Mouse (Mus musculus): ENCODE data around the gene Sdk1.

DNA sequence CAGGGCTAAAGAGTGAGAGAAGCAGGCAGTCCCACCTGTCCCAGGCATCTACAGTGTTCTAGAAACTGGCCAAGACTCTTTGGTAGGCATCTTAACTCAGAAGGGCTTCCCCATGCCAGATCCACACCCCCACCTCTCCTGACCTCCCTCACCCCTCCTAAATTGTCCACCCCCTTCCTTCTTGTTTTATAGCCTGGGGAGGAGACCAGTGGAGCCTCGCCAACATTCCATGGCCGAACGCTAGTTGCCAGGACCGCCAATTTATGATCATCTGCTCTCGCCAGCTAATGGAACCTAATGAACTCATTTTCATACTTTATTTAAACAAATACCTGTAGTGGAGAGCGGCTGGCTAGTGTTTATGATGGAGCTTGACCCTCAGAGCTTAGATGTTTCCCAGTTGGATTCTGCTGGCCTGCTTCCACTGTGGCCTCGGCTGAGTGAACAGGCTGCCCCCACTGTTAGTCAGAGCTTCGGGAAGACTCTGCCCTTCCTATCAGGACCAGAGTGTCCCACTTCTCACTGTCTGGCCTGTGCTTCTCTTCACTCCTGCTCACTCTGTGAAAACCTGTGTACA is 800.0 kb downstream of the Sdk1 start:
- TF ChIP-seq CTCF (IDR thresholded peaks at IDR 0.05; ENCODE audit: low read depth, low read length): no peak
- TF ChIP-seq POLR2A (IDR thresholded peaks at IDR 0.05; ENCODE audit: extremely low read depth, insufficient read depth, low read length): no peak
